Comparison of ENCODE assay signal across 9 mouse cellular contexts in genomic region chr4:53884351-53885245, GRCm38 (mm10). TPM values are rescaled to one million over a fixed set of nuclear protein-coding genes. Genes with fewer than 3 reads are reported as not detected.
A peak's percentile ranks its signal among the peaks of the same experiment; 100 is the strongest.
DNase-seq lines count a peak whose midpoint lies in the region; ATAC-seq and TF ChIP-seq lines count a peak whose summit lies in the region.
"Had no signal": no experiment of that assay in that cellular context is flagged by ENCODE, and none has a peak within 500 bp of the region (broad histone marks: within the 10 kb centered on the region; RNA-seq: fewer than 3 reads in every experiment).

No protein-coding gene starts in this region.

- no peaks in the 10 kb centered on the region for H3K27me3 ChIP-seq in limb, embryonic 11.5 days (ENCODE audit: control insufficient read depth, insufficient read depth, low read length)
- no peaks in the 10 kb centered on the region for H3K27me3 ChIP-seq in limb, embryonic 10.5 days (ENCODE audit: low read depth, poor library complexity, severe bottlenecking)
- H3K27me3 ChIP-seq in MEL (ENCODE audit: control insufficient read depth in 1 of 2, insufficient read depth in 2 of 2, low read length in 2 of 2), result no peaks in the 10 kb centered on the region
- no peaks in the 10 kb centered on the region for H3K27me3 ChIP-seq in hindbrain, embryonic 12.5 days

- H3K4me2 ChIP-seq in limb, embryonic 11.5 days (ENCODE audit: low read depth, severe bottlenecking), result no peak overlapping the region
- H3K4me2 ChIP-seq in hindbrain, embryonic 12.5 days (replicated peaks), result no peak overlapping the region
- H3K4me2 ChIP-seq: limb, embryonic 13.5 days had no signal

- H3K36me3 ChIP-seq in limb, embryonic 11.5 days (ENCODE audit: control insufficient read depth, insufficient read depth, low read length), result no peaks in the 10 kb centered on the region
- H3K36me3 ChIP-seq in limb, embryonic 10.5 days, result no peaks in the 10 kb centered on the region
- no peaks in the 10 kb centered on the region for H3K36me3 ChIP-seq in MEL (ENCODE audit: control insufficient read depth in 1 of 2, insufficient read depth in 2 of 2, low read length in 2 of 2)
- H3K36me3 ChIP-seq in hindbrain, embryonic 12.5 days, result no peaks in the 10 kb centered on the region
- H3K36me3 ChIP-seq: limb, embryonic 13.5 days had no signal

- no peak overlapping the region for H3K27ac ChIP-seq in limb, embryonic 11.5 days (replicated peaks; ENCODE audit: low read depth, low read length)
- H3K27ac ChIP-seq in limb, embryonic 10.5 days, result no peak overlapping the region
- no peak overlapping the region for H3K27ac ChIP-seq in MEL (ENCODE audit: control insufficient read depth, low read depth, low read length)
- H3K27ac ChIP-seq in hindbrain, embryonic 12.5 days, result no peak overlapping the region
- H3K27ac ChIP-seq: limb, embryonic 13.5 days had no signal

- H3K4me3 ChIP-seq in limb, embryonic 11.5 days (ENCODE audit: low read depth, low read length), result no peak overlapping the region
- no peak overlapping the region for H3K4me3 ChIP-seq in limb, embryonic 10.5 days
- no peak overlapping the region for H3K4me3 ChIP-seq in MEL (ENCODE audit: control insufficient read depth in 1 of 2, insufficient read depth in 1 of 2, low read depth in 2 of 2, low read length in 2 of 2)
- no peak overlapping the region for H3K4me3 ChIP-seq in hindbrain, embryonic 12.5 days
- H3K4me3 ChIP-seq: limb, embryonic 13.5 days had no signal

- WGBS in limb, embryonic 11.5 days, result 70% methylated on average over 14 of the region's 14 CpGs
- WGBS in limb, embryonic 10.5 days, result 69% methylated on average over 14 of the region's 14 CpGs
- WGBS in hindbrain, embryonic 12.5 days, result 67% methylated on average over 14 of the region's 14 CpGs

- peak; percentile 93 for TF ChIP-seq RAD21 in MEL (IDR thresholded peaks at IDR 0.05; ENCODE audit: low read depth, low read length)

- ATAC-seq in limb, embryonic 11.5 days (ENCODE audit: insufficient number of reproducible peaks, low FRiP score, low TSS enrichment, low read depth), result no peak
- peak; percentile 58; the same call in 1 of the 2 replicates for ATAC-seq in common myeloid progenitor, adult 5-6 weeks (replicated peaks; ENCODE audit: low read depth, poor library complexity, severe bottlenecking)
- ATAC-seq in hindbrain, embryonic 12.5 days (ENCODE audit: low FRiP score), result 0 out of 2 replicates have a peak, but pooled peaks have one; percentile 16

- peak; percentile 57 for DNase-seq in limb, embryonic 11.5 days (ENCODE audit: low spot score)
- no peak for DNase-seq in limb, embryonic 10.5 days (ENCODE audit: low spot score)
- peak; percentile 46 for DNase-seq in MEL (ENCODE audit: low read depth, low spot score)
- peak; percentile 23 to 40 for DNase-seq in left cerebral cortex, postnatal 36 days (ENCODE audit: low spot score in 2 of 2)
- peak; percentile 15 for DNase-seq in retina, adult 2 months (ENCODE audit: low read depth, low spot score)
- no peak for DNase-seq in thymus, postnatal 14 days

- intact Hi-C loops in left cerebral cortex, postnatal 36 days (cut with DNase I), result loop anchor here (2.0 kb wide), 1 partner anchor 1356 kb away; no protein-coding TSS in a partner anchor

- H3K9me3 ChIP-seq in limb, embryonic 11.5 days (ENCODE audit: control insufficient read depth, low read length), result no peaks in the 10 kb centered on the region
- no peaks in the 10 kb centered on the region for H3K9me3 ChIP-seq in limb, embryonic 10.5 days (replicated peaks)
- no peaks in the 10 kb centered on the region for H3K9me3 ChIP-seq in MEL (replicated peaks; ENCODE audit: insufficient read depth, low read length)
- H3K9me3 ChIP-seq in hindbrain, embryonic 12.5 days (replicated peaks), result no peaks in the 10 kb centered on the region
- H3K9me3 ChIP-seq: limb, embryonic 13.5 days had no signal

- no peaks in the 10 kb centered on the region for H3K4me1 ChIP-seq in limb, embryonic 11.5 days (ENCODE audit: control insufficient read depth, insufficient read depth, low read length)
- peaks cover 13% of the 10 kb centered on the region for H3K4me1 ChIP-seq in limb, embryonic 10.5 days
- H3K4me1 ChIP-seq in MEL (ENCODE audit: control insufficient read depth in 1 of 2, insufficient read depth in 2 of 2, low read length in 2 of 2), result no peaks in the 10 kb centered on the region
- H3K4me1 ChIP-seq in hindbrain, embryonic 12.5 days, result no peaks in the 10 kb centered on the region

- no peak for TF ChIP-seq POLR2A in MEL (IDR thresholded peaks at IDR 0.05; ENCODE audit: control insufficient read depth in 1 of 2, insufficient read depth in 1 of 2, low read depth in 1 of 2, low read length in 2 of 2, poor library complexity in 1 of 2)

- TF ChIP-seq CTCF in MEL (IDR thresholded peaks at IDR 0.05 in 2 of 3, conservative IDR thresholded peaks at IDR 0.05 in 1 of 3; ENCODE audit: control insufficient read depth in 1 of 3, insufficient read depth in 1 of 3, low read depth in 2 of 3, low read length in 3 of 3, poor library complexity in 1 of 3, severe bottlenecking in 1 of 3), result peak; percentile 45 to 82 (median 70)

- TF ChIP-seq EP300 in MEL (IDR thresholded peaks at IDR 0.05; ENCODE audit: low read depth in 1 of 2, low read length in 2 of 2), result no peak

- no peaks in the 10 kb centered on the region for H3K79me2 ChIP-seq in MEL (ENCODE audit: control insufficient read depth, insufficient read depth, low read length, poor library complexity)

- H3K9ac ChIP-seq in limb, embryonic 11.5 days (ENCODE audit: low read length), result no peak overlapping the region
- H3K9ac ChIP-seq in MEL (ENCODE audit: control insufficient read depth, low read depth, low read length, poor library complexity, severe bottlenecking), result no peak overlapping the region
- H3K9ac ChIP-seq in hindbrain, embryonic 12.5 days, result no peak overlapping the region
- H3K9ac ChIP-seq: limb, embryonic 13.5 days had no signal

TF ChIP-seq in MEL, 35 proteins besides CTCF, POLR2A, EP300 and RAD21:
- TF ChIP-seq E2F4 (IDR thresholded peaks at IDR 0.05; ENCODE audit: borderline replicate concordance, low read depth, low read length), result no peak
- TF ChIP-seq MYB (IDR thresholded peaks at IDR 0.05; ENCODE audit: low read depth, low read length), result no peak
- no peak for TF ChIP-seq SIN3A (IDR thresholded peaks at IDR 0.05; ENCODE audit: low read length)
- TF ChIP-seq CHD1 (IDR thresholded peaks at IDR 0.05; ENCODE audit: low read depth, low read length), result no peak
- TF ChIP-seq USF1 (IDR thresholded peaks at IDR 0.05; ENCODE audit: low read depth, low read length), result no peak
- no peak for TF ChIP-seq MAX (IDR thresholded peaks at IDR 0.05; ENCODE audit: low read length)
- TF ChIP-seq GABPA (IDR thresholded peaks at IDR 0.05; ENCODE audit: low read depth, low read length), result no peak
- peak; percentile 93 for TF ChIP-seq SMC3 (IDR thresholded peaks at IDR 0.05; ENCODE audit: low read depth, low read length)
- TF ChIP-seq ZC3H11A (IDR thresholded peaks at IDR 0.05; ENCODE audit: low read depth, low read length), result peak; percentile 83
- no peak for TF ChIP-seq ELF1 (IDR thresholded peaks at IDR 0.05; ENCODE audit: low read depth, low read length)

RNA-seq across cellular contexts. Expression of gene Tmem38b, which starts 58.8 kb away (rescaled TPM):
- 5.1 and 5.4 TPM in 2 replicates for polyA plus RNA-seq in limb, embryonic 11.5 days (2014; fragmentation: Nextera tagmentation; extraction: Ambion mirVana)
- 3.8 and 4.0 TPM in 2 replicates for polyA plus RNA-seq in limb, embryonic 10.5 days (2016; fragmentation: Nextera tagmentation; extraction: Ambion mirVana)
- total RNA-seq in MEL (2012; rRNA removed), result 3.1 and 3.9 TPM in 2 replicates
- polyA plus RNA-seq in MEL (2012; ENCODE audit: insufficient read depth in 1 of 2, insufficient read length in 2 of 2, low read depth in 1 of 2, low replicate concordance in 2 of 2, missing spikeins in 1 of 2), result 1 to 10 TPM in 1 of 2 experiments, not detected in 1; 5.9 TPM
- 4.2 and 10.5 TPM in 2 replicates for total RNA-seq in common myeloid progenitor, adult 5-6 weeks (2017)
- 6.9 and 8.0 TPM in 2 replicates for polyA plus RNA-seq in hindbrain, embryonic 12.5 days (2016; fragmentation: Nextera tagmentation; extraction: Ambion mirVana)
- 10 to 100 TPM; 10.5 to 11.7 TPM for total RNA-seq in left cerebral cortex, postnatal 36 days (2021)

Comparison
In these comparisons a context has a peak if more than half of its experiments do, and no peak if none do; other contexts are left out.
1. DNase-seq: peak in limb, embryonic 11.5 days (single experiment), MEL (single experiment), left cerebral cortex, postnatal 36 days (2 of 2) and retina, adult 2 months (single experiment); none in limb, embryonic 10.5 days (single experiment) and thymus, postnatal 14 days (single experiment).